Mouse (Mus musculus) forebrain, embryonic 13.5 days (tissue): Measurements from ENCODE around the gene Rab43. TPM values are rescaled to one million over a fixed set of nuclear protein-coding genes. Genes with fewer than 3 reads are reported as not detected.

ENCODE experiments used
- ATAC-seq: fragments of 200-750 bp; cut with Nextera tagmentation; 2 replicates; pipeline ENCODE4 v1.8.0; 2017
- H3K27ac ChIP-seq: fragments of 300-500 bp; sonication (generic); 2 replicates; pipeline ENCODE4 v1.5.1; 2015; ENCODE audit warnings: inconsistent platforms, mild to moderate bottlenecking, moderate library complexity
- H3K27me3 ChIP-seq: fragments of 300-500 bp; sonication (generic); 2 replicates; pipeline ENCODE4 v1.6.1; 2015; ENCODE audit warnings: mild to moderate bottlenecking, inconsistent platforms
- H3K36me3 ChIP-seq: fragments of 300-500 bp; sonication (generic); 2 replicates; pipeline ENCODE4 v1.6.1; 2015; ENCODE audit warnings: mild to moderate bottlenecking, inconsistent platforms; ENCODE audit not compliant: poor library complexity, severe bottlenecking
- H3K4me1 ChIP-seq: fragments of 300-500 bp; sonication (generic); 2 replicates; pipeline ENCODE4 v1.6.1; 2015; ENCODE audit warnings: inconsistent platforms
- H3K4me2 ChIP-seq: fragments of 300-500 bp; sonication (generic); 2 replicates; pipeline ENCODE4 v1.6.1; 2015; ENCODE audit warnings: inconsistent platforms, mild to moderate bottlenecking, moderate library complexity
- H3K4me3 ChIP-seq: fragments of 300-500 bp; sonication (generic); 2 replicates; pipeline ENCODE4 v1.5.1; 2015; ENCODE audit warnings: mild to moderate bottlenecking, inconsistent platforms
- H3K9ac ChIP-seq: fragments of 300-500 bp; sonication (generic); 2 replicates; pipeline ENCODE4 v1.6.1; 2015; ENCODE audit warnings: mild to moderate bottlenecking, inconsistent platforms
- H3K9me3 ChIP-seq: fragments of 300-500 bp; sonication (generic); replicated peaks from 2 replicates; pipeline ENCODE4 v1.6.1; 2016; ENCODE audit warnings: inconsistent platforms
- WGBS: fragments of 180-500 bp; shearing (Covaris S2); methylation state at CpG from one replicate; pipeline ENCODE4 v1.1.7; 2015; 5-methylcytosine and 5-hydroxymethylcytosine counted together
- polyA plus RNA-seq: library from polyadenylated mRNA; unstranded; fragments of >200 nt; fragmentation: Nextera tagmentation; extraction: Ambion mirVana; gene quantifications from 2 replicates; pipeline ENCODE4 v1.2.1, GENCODE M21; 2015

The Rab43 gene
- polyA plus RNA-seq, 1 experiment from 2014 or later, result 7.4 TPM

GRCm38 (mm10) chr6:87839797-87840341, 27.9 kb upstream of the Rab43 start:
- Histone ChIP-seq H3K4me1 (peaks cover 20% of the 10 kb centered on the region), H3K27me3 (no peaks in the 10 kb centered on the region), H3K4me2 (no peak overlapping the region), H3K4me3 (no peak overlapping the region), H3K9ac (no peak overlapping the region), H3K36me3 (peaks cover 50% of the 10 kb centered on the region), H3K27ac (no peak overlapping the region), H3K9me3 (no peaks in the 10 kb centered on the region)
- ATAC-seq, result no peak
- WGBS, result 66% methylated on average over 11 of the region's 11 CpGs

DNA sequence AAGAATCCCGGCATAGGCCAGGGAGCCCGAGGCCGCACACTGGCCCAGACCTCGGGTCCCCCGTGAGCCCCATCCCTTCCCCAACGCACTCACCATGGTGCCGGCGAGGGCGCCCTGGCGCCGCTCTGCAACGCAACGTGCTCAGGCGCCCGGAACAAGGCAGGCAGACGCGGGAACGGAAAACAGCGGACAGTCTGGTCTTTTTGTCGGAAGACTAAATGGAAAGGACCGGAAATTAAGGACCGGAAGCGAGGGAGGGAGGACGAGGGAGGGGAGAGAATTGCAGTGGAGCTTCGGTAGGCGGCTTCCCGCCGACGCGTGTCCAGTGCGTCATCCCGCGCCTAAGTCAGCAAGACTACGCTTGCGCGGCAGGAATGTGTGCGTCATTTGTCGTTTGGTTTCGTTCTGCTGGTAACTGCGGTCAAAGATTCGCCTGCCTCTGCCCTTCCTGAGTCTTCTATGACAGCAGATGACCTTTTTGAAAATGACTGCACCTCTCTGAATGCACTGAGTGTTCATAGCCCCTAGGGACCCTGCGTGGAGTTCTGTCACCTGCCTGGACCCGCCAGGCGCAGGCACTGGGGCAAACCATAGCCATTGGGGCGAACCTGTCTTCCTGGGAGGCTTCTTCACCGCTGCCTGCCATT, 26.7 kb upstream of the Rab43 start, which contains the start of gene Isy1:
Gene Isy1, minus strand, starts transcription at position 248 of the 647 bp plus-strand sequence.
- Histone ChIP-seq H3K36me3 (peaks cover 50% of the 10 kb centered on the region), H3K4me1 (peaks cover 20% of the 10 kb centered on the region), H3K27me3 (no peaks in the 10 kb centered on the region), H3K4me3 (peak within 1 kb of the TSS; percentile 83), H3K9ac (peak within 1 kb of the TSS; percentile 82), H3K4me2 (peak within 1 kb of the TSS; percentile 71), H3K27ac (peak within 1 kb of the TSS; percentile 93), H3K9me3 (no peaks in the 10 kb centered on the region)
- under 1% methylated on average over 46 of the region's 46 CpGs for WGBS
- ATAC-seq, result peak; percentile 98

- H3K27me3 ChIP-seq, result no peaks in the 10 kb centered on the region
- no peak within 1 kb of the TSS for H3K27ac ChIP-seq
- H3K4me3 ChIP-seq, result no peak within 1 kb of the TSS
- peaks cover 48% of the 10 kb centered on the region for H3K36me3 ChIP-seq
- 96% methylated on average over 7 of the region's 7 CpGs for WGBS
- H3K9me3 ChIP-seq, result no peaks in the 10 kb centered on the region
- no peak within 1 kb of the TSS for H3K9ac ChIP-seq
- no peak for ATAC-seq
- no peak within 1 kb of the TSS for H3K4me2 ChIP-seq
- peaks cover 20% of the 10 kb centered on the region for H3K4me1 ChIP-seq
These were observed 23.7 kb upstream of the Rab43 start, which contains the start of gene Gm45140 for GRCm38 (mm10) chr6:87835695-87836094. Gm45140 (minus strand) TSS chr6:87835795.

DNA sequence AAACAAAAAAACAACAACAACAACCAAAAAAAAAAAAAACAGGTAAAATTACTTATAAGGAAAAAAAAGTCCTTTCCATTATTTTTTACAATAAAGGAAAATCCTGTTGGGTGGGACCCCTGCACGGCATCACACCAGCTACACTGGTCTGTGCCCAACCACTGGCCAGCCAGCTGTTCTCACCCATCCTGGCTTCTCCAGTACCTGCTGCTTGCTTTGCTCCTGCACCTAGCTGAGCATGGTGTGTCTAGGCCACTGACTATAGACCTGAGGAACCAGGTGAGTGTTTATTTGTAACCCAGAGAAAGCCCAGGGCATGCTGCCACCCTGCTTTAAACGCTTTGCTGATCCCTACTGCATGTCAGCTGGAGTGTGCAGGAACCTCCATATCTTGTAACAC, 8.4 kb upstream of the Rab43 start:
- no peaks in the 10 kb centered on the region for H3K4me1 ChIP-seq
- peaks cover 99% of the 10 kb centered on the region for H3K36me3 ChIP-seq
- H3K9ac ChIP-seq, result no peak overlapping the region
- H3K4me3 ChIP-seq, result no peak overlapping the region
- ATAC-seq, result no peak
- 94% methylated on average over 2 of the region's 2 CpGs for WGBS
- H3K4me2 ChIP-seq, result no peak overlapping the region
- H3K27me3 ChIP-seq, result no peaks in the 10 kb centered on the region
- H3K27ac ChIP-seq, result no peak overlapping the region
- no peaks in the 10 kb centered on the region for H3K9me3 ChIP-seq

DNA sequence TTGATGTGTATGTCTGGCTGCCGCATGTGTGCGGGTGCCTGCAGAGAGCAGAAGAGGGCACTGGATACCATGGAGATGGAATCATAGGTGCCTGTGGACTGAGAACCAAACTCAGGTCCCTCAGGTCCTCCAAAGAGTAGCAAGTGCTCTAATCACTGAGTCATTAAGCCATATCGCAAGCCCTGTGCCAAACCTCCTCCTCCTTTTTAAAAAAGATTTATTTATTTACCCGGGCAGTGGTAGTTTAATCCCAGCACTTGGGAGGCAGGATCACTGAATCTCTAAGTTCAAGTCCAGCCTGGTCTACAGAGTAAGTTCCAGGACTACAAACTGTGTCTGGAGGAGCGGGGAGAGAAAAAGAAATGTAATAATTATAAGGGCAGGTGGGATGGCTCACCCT, 2.5 kb upstream of the Rab43 start:
- H3K27me3 ChIP-seq, result no peaks in the 10 kb centered on the region
- 93% methylated on average over 5 of the region's 5 CpGs for WGBS
- H3K27ac ChIP-seq, result no peak overlapping the region
- H3K4me2 ChIP-seq, result no peak overlapping the region
- no peaks in the 10 kb centered on the region for H3K9me3 ChIP-seq
- no peak overlapping the region for H3K4me3 ChIP-seq
- no peak overlapping the region for H3K9ac ChIP-seq
- ATAC-seq, result no peak
- H3K36me3 ChIP-seq, result peaks cover 58% of the 10 kb centered on the region
- H3K4me1 ChIP-seq, result peaks cover 20% of the 10 kb centered on the region

- H3K4me2 ChIP-seq, result peak overlapping the region; percentile 92
- H3K9ac ChIP-seq, result 0 out of 2 replicates have a peak overlapping the region, but pooled peaks have one; percentile 83
- peaks cover 40% of the 10 kb centered on the region for H3K36me3 ChIP-seq
- no peaks in the 10 kb centered on the region for H3K9me3 ChIP-seq
- H3K4me3 ChIP-seq, result peak overlapping the region; percentile 70; the same call in 1 of the 2 replicates
- no peak overlapping the region for H3K27ac ChIP-seq
- no peaks in the 10 kb centered on the region for H3K27me3 ChIP-seq
- ATAC-seq, result no peak
- 70% methylated on average over 1 of the region's 1 CpGs for WGBS
- H3K4me1 ChIP-seq, result peaks cover 20% of the 10 kb centered on the region
These were observed 692 bp upstream of the Rab43 start for GRCm38 (mm10) chr6:87812656-87813055.

DNA sequence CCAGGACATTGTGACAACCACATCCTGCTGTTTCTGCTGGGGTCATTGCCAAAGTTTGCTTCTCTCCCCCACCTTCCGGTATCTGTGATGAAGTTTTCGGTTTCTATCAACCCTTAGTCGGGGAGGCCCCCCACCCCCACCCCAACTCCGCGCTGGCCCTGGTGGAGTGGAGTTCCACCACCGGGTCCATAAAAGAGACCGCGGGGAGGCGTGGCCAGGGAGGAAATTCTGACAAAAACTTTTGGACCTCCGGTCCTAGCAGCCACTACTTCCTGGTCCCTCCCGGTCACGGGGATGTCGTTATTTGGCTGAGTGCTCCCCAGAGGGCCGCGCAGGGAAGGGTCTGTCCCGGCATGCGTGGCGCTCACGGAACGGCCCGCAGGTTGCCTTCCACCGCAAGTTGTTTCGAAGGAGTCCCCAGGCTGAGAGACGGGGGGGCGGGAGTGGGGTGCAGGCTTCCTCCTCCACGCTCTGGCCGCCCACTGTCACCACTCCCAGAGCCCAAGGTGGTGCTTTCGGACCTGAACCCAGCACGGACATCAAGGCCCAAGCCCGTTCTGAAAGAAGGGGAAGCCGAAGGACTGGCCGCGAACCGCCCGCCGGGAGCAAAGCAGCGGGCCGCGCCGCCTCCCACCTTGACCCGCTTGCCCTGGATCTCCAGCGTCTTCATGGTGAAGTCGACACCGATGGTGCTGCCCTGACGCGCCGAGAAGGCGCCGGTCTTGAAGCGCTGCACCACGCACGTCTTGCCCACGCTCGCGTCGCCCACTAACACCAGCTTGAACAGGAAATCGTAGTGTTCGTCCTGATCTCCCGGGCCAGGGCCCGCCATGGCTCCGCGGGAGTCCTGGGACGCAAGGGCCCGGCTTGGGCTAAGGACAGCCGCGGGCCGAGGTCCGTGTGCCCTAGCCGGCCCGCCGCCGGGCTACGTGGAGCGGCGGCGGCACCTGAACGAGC, 973 bp downstream of the Rab43 start:
- H3K36me3 ChIP-seq, result peaks cover 23% of the 10 kb centered on the region
- H3K9me3 ChIP-seq, result no peaks in the 10 kb centered on the region
- peak overlapping the region; percentile 92 for H3K4me2 ChIP-seq
- no peak; the same call in none of the 2 replicates for ATAC-seq
- H3K27me3 ChIP-seq, result no peaks in the 10 kb centered on the region
- H3K4me3 ChIP-seq, result peak overlapping the region; percentile 70
- peak overlapping the region; percentile 31; the same call in 1 of the 2 replicates for H3K27ac ChIP-seq
- under 1% methylated on average over 76 of the region's 77 CpGs for WGBS
- H3K4me1 ChIP-seq, result peaks cover 20% of the 10 kb centered on the region
- peak overlapping the region; percentile 83 for H3K9ac ChIP-seq

DNA sequence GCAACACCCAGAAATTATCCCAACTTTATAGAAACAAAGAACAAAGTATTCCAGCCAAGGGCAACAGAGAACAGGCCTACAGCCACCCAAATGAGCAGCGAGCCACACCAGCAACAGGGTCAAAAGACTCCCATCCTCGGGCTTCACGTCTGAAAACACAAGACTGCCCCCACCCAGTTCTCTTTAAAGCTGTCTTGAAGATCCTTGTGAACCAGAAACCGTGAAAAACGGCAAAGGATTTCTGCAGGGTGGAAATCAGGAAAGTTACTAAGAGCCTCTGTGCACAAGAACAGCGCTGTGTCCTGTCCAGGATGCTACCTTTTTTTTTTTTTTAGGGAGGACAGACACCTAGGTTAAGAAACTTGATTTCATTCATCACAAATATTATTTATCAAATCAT, 1.7 kb downstream of the Rab43 start:
- Histone ChIP-seq H3K27ac (no peak overlapping the region), H3K9me3 (no peaks in the 10 kb centered on the region), H3K27me3 (no peaks in the 10 kb centered on the region), H3K4me1 (peaks cover 20% of the 10 kb centered on the region), H3K36me3 (peaks cover 17% of the 10 kb centered on the region), H3K4me2 (peak overlapping the region; percentile 92), H3K4me3 (peak overlapping the region; percentile 70), H3K9ac (peak overlapping the region; percentile 83; the same call in 1 of the 2 replicates)
- 42% methylated on average over 6 of the region's 6 CpGs for WGBS
- ATAC-seq, result no peak

- Histone ChIP-seq H3K27ac (no peak overlapping the region), H3K27me3 (no peaks in the 10 kb centered on the region), H3K9ac (no peak overlapping the region), H3K4me2 (no peak overlapping the region), H3K4me3 (no peak overlapping the region), H3K4me1 (peaks cover 20% of the 10 kb centered on the region), H3K36me3 (peaks cover 11% of the 10 kb centered on the region; the same call in 1 of the 2 replicates), H3K9me3 (no peaks in the 10 kb centered on the region)
- ATAC-seq, result no peak
- WGBS, result 90% methylated on average over 6 of the region's 6 CpGs
These were observed 2.3 kb downstream of the Rab43 start for GRCm38 (mm10) chr6:87809651-87810161.

- H3K36me3 ChIP-seq, result peaks cover 6% of the 10 kb centered on the region; the same call in 1 of the 2 replicates
- no peak for ATAC-seq
- H3K4me1 ChIP-seq, result peaks cover 20% of the 10 kb centered on the region
- H3K9ac ChIP-seq, result no peak overlapping the region
- no peaks in the 10 kb centered on the region for H3K9me3 ChIP-seq
- H3K4me2 ChIP-seq, result no peak overlapping the region
- WGBS, result 96% methylated on average over 2 of the region's 2 CpGs
- H3K4me3 ChIP-seq, result no peak overlapping the region
- H3K27ac ChIP-seq, result no peak overlapping the region
- no peaks in the 10 kb centered on the region for H3K27me3 ChIP-seq
These were observed 2.8 kb downstream of the Rab43 start for GRCm38 (mm10) chr6:87809144-87809543.

- no peaks in the 10 kb centered on the region for H3K27me3 ChIP-seq
- H3K9ac ChIP-seq, result no peak overlapping the region
- peaks cover under 1% of the 10 kb centered on the region; the same call in 1 of the 2 replicates for H3K36me3 ChIP-seq
- H3K4me3 ChIP-seq, result no peak overlapping the region
- no peak overlapping the region for H3K4me2 ChIP-seq
- no peak for ATAC-seq
- H3K9me3 ChIP-seq, result no peaks in the 10 kb centered on the region
- no peak overlapping the region for H3K27ac ChIP-seq
- H3K4me1 ChIP-seq, result peaks cover 20% of the 10 kb centered on the region
- WGBS, result 74% methylated on average over 3 of the region's 3 CpGs
These were observed 3.4 kb downstream of the Rab43 start for GRCm38 (mm10) chr6:87808521-87808920.
